Mouse (Mus musculus): ENCODE data around the gene Scfd2. TPM values are rescaled to one million over a fixed set of nuclear protein-coding genes. Genes with fewer than 3 reads are reported as not detected.

The Scfd2 gene
- polyA plus RNA-seq, 1 experiment from 2014 or later, result 20.6 TPM

DNA sequence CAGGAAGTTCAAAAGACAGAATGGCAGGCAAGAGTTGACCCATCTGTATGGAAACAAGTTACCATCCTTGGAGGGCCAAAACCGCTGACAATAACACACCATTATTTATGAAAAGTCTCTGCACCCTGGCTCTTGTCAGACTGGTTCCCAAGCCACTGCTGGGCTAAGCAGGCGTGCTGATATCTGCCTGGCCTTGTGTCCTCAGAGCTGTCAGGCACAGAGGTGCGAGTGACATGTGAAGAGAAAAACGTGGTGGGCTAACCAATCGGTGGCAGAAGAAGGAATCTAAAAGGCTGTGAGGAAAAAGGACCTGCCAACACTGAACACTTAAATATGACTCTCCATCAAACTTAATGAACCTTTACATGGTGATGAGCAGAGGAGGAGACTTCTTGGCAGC, 170.0 kb downstream of the Scfd2 start:
- 72% methylated on average over 5 of the region's 5 CpGs for WGBS
- ATAC-seq (ENCODE audit: low FRiP score), result no peak
- H3K4me3 ChIP-seq (replicated peaks), result no peak overlapping the region

DNA sequence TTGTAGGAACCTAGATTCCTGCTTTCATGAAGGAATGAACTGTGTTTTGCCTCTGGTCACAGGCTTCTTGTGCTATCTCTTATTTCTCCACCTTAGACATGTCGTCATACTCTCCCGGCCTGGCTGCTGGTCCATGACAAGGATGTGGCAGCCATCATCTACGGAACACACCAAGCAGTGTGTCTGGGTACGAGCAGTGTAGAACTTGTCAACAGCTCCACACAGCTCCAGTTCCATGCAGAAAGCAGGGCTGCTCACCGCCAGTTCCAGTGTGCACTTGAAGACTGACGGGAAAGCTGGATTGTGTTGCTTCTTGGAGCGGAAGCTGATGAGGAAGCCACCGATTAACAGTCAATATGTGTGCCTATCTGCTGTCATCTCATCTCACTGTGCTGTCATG, 173.5 kb downstream of the Scfd2 start:
- no peak overlapping the region for H3K9ac ChIP-seq (replicated peaks)
- no peak for ATAC-seq (ENCODE audit: low FRiP score)
- no peaks in the 10 kb centered on the region for H3K36me3 ChIP-seq
- 94% methylated on average over 8 of the region's 8 CpGs for WGBS
- H3K4me3 ChIP-seq (replicated peaks), result no peak overlapping the region
- no peak overlapping the region for H3K27ac ChIP-seq (replicated peaks)
- no peaks in the 10 kb centered on the region for H3K9me3 ChIP-seq (replicated peaks)
- no peaks in the 10 kb centered on the region for H3K4me1 ChIP-seq
- H3K27me3 ChIP-seq (replicated peaks), result no peaks in the 10 kb centered on the region
- no peak overlapping the region for H3K4me2 ChIP-seq

More for the DNA sequence above, 170.0 kb downstream of the Scfd2 start:
- H3K9me3 ChIP-seq (replicated peaks), result no peaks in the 10 kb centered on the region
- no peak overlapping the region for H3K27ac ChIP-seq (replicated peaks)
- no peaks in the 10 kb centered on the region for H3K27me3 ChIP-seq (replicated peaks)
- no peak overlapping the region for H3K4me2 ChIP-seq
- H3K36me3 ChIP-seq, result no peaks in the 10 kb centered on the region
- H3K9ac ChIP-seq (replicated peaks), result no peak overlapping the region
- H3K4me1 ChIP-seq, result peaks cover 14% of the 10 kb centered on the region

- no peak for ATAC-seq (ENCODE audit: low FRiP score)
- no peak overlapping the region for H3K9ac ChIP-seq (replicated peaks)
- H3K4me1 ChIP-seq, result no peaks in the 10 kb centered on the region
- no peaks in the 10 kb centered on the region for H3K9me3 ChIP-seq (replicated peaks)
- H3K4me2 ChIP-seq, result no peak overlapping the region
- H3K27ac ChIP-seq (replicated peaks), result no peak overlapping the region
- no peaks in the 10 kb centered on the region for H3K36me3 ChIP-seq
- H3K27me3 ChIP-seq (replicated peaks), result no peaks in the 10 kb centered on the region
- no peak overlapping the region for H3K4me3 ChIP-seq (replicated peaks)
- WGBS, result 74% methylated on average over 2 of the region's 2 CpGs
Observed at GRCm38 (mm10) chr5:74355416-74356177, 176.0 kb downstream of the Scfd2 start.

DNA sequence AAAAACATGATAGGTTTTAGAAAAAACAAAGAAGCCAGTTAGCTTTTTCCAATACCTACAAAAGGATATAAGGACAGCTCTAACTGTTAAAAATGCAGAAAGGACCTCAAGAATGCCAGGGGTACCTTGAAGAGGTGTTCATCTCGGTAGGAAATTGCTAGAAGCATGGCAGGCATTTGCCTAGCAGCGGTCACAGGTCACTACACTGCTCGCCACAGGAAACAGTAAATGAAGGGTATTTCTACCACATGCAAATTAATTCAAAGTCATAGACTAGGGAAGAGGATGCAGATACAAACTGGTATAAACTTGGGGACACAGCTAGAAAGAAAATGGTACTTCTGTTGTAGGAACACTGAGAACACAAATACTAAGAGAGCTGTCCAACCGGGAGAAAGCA, 180.7 kb downstream of the Scfd2 start:
- H3K4me1 ChIP-seq, result peaks cover 10% of the 10 kb centered on the region; the same call in 1 of the 2 replicates
- no peak overlapping the region for H3K4me2 ChIP-seq
- H3K27ac ChIP-seq (replicated peaks), result no peak overlapping the region
- ATAC-seq (ENCODE audit: low FRiP score), result no peak
- no peak overlapping the region for H3K9ac ChIP-seq (replicated peaks)
- 85% methylated on average over 4 of the region's 4 CpGs for WGBS
- H3K9me3 ChIP-seq (replicated peaks), result no peaks in the 10 kb centered on the region
- no peaks in the 10 kb centered on the region for H3K27me3 ChIP-seq (replicated peaks)
- H3K4me3 ChIP-seq (replicated peaks), result no peak overlapping the region
- H3K36me3 ChIP-seq, result no peaks in the 10 kb centered on the region

DNA sequence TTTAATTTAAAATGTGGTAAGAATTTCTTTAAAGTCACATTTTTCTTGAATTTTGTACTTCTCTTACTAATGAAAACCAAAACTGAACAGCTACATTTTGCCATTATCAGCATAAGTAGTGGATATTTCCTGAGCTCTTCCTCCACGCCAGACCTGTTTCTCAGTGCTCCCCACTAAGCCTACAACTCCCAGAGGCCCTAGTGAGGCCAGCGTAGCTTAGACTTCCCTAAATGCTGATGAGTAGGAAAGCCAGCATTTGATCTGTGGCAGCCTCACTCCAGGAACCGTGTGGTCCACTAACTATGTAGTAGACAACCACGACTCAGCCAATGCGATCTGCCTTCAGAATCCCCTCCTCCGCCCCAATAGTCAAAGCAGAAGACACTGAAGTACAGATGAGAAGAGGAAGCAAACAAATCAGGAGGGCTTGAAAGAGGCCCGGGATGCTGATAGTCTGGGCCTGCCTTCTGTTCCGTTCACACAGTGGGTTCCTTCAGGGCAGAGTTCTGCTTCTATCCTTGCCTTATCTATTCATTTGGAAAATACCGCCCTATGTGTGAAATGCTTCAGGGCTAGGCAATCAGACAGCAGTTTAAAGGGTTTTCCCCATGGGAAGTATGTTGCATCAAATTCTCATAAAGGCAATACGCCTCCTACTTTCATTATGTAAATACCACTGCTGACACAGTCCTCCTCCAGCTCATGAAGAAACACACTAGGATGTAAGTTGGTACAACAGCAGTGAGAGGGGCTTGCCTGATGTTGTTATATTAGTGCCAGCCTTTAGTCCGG, 183.3 kb downstream of the Scfd2 start:
- ATAC-seq (ENCODE audit: low FRiP score), result no peak
- Histone ChIP-seq H3K9ac (replicated peaks) (no peak overlapping the region), H3K4me3 (replicated peaks) (no peak overlapping the region), H3K27ac (replicated peaks) (no peak overlapping the region), H3K4me2 (no peak overlapping the region), H3K9me3 (replicated peaks) (no peaks in the 10 kb centered on the region), H3K4me1 (peaks cover 10% of the 10 kb centered on the region; the same call in 1 of the 2 replicates), H3K36me3 (no peaks in the 10 kb centered on the region), H3K27me3 (replicated peaks) (no peaks in the 10 kb centered on the region)
- WGBS, result 60% methylated on average over 11 of the region's 11 CpGs

- Histone ChIP-seq H3K36me3 (no peaks in the 10 kb centered on the region), H3K9me3 (replicated peaks) (no peaks in the 10 kb centered on the region), H3K27me3 (replicated peaks) (0 out of 2 replicates have a peak, but pooled peaks cover under 1% of the 10 kb centered on the region), H3K4me2 (no peak overlapping the region), H3K4me3 (replicated peaks) (no peak overlapping the region), H3K27ac (replicated peaks) (no peak overlapping the region), H3K4me1 (peaks cover under 1% of the 10 kb centered on the region; the same call in 1 of the 2 replicates), H3K9ac (replicated peaks) (no peak overlapping the region)
- WGBS, result 74% methylated on average over 2 of the region's 2 CpGs
- no peak for ATAC-seq (ENCODE audit: low FRiP score)
Observed at GRCm38 (mm10) chr5:74343045-74343444, 188.5 kb downstream of the Scfd2 start.

DNA sequence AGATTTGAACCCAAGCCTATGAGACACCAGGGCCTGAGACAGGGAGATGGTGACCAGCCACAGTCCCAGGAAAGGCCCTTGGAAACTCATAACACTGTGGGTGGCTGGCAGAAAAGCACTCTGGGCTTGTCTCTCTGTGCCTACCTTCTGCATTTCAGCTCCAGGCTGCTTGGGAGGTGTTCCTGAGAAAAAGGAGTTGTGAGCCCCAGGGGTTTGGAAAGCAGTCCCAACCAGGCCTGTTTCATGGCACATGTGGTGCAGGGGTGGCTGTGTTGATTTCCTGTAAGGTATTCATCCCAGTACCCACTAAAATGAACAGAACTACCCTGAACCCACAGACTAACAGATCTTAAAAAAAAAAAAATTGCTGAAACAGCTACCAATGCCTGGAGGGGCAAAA, 189.0 kb downstream of the Scfd2 start:
- H3K36me3 ChIP-seq, result no peaks in the 10 kb centered on the region
- H3K27me3 ChIP-seq (replicated peaks), result 0 out of 2 replicates have a peak, but pooled peaks cover 3% of the 10 kb centered on the region
- H3K9me3 ChIP-seq (replicated peaks), result no peaks in the 10 kb centered on the region
- peaks cover 4% of the 10 kb centered on the region; the same call in 1 of the 2 replicates for H3K4me1 ChIP-seq
- no peak for ATAC-seq (ENCODE audit: low FRiP score)
- no peak overlapping the region for H3K4me2 ChIP-seq
- no peak overlapping the region for H3K27ac ChIP-seq (replicated peaks)
- no peak overlapping the region for H3K9ac ChIP-seq (replicated peaks)
- H3K4me3 ChIP-seq (replicated peaks), result no peak overlapping the region

DNA sequence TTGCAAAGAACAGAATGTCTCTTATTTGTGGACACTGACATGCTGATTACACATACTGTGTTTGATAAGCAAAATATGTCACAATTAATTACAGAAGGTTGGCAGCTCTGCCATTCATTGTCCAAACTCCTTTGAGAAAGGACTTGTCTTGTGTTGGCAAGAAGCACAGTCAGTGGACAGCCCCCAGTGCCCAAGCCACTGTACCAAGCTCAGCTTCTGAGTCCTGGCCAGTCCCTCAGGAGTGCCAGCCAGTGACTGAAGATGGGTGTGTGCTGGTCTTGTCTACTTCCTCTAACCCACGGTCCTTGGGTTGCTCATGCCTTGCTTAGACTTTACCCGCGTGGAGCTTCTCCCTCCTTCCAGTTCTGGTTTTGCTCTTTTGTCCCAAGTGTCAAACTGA, 194.1 kb downstream of the Scfd2 start:
- H3K36me3 ChIP-seq, result no peaks in the 10 kb centered on the region
- ATAC-seq (ENCODE audit: low FRiP score), result no peak
- no peak overlapping the region for H3K4me3 ChIP-seq (replicated peaks)
- H3K4me2 ChIP-seq, result no peak overlapping the region
- peaks cover 15% of the 10 kb centered on the region for H3K4me1 ChIP-seq
- WGBS, result 92% methylated on average over 3 of the region's 3 CpGs
- no peak overlapping the region for H3K9ac ChIP-seq (replicated peaks)
- H3K27ac ChIP-seq (replicated peaks), result no peak overlapping the region
- H3K9me3 ChIP-seq (replicated peaks), result no peaks in the 10 kb centered on the region
- 0 out of 2 replicates have a peak, but pooled peaks cover 3% of the 10 kb centered on the region for H3K27me3 ChIP-seq (replicated peaks)

DNA sequence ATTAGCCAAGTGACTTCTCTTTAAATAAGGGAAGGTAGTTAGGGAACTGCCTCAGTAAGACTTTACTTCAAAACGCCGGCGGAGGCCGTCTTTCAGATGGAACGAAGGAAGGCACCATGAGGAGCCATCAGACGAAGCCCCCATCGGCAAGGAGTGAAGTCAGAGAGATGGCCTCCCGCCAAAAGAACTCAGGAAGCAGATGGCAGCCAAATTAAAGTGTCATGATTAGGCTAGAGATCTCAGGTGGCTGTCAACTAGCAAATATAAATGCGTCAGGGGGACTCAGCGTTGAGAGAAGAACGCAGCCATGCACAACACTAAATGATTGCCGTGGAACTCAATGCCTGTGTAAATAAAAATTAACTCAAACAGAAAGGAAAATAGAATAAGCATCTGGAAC, 194.8 kb downstream of the Scfd2 start:
- H3K4me2 ChIP-seq, result no peak overlapping the region
- no peak overlapping the region for H3K4me3 ChIP-seq (replicated peaks)
- H3K36me3 ChIP-seq, result no peaks in the 10 kb centered on the region
- H3K4me1 ChIP-seq, result peaks cover 15% of the 10 kb centered on the region
- WGBS, result 36% methylated on average over 12 of the region's 12 CpGs
- ATAC-seq (ENCODE audit: low FRiP score), result peak; percentile 55; the same call in 1 of the 2 replicates
- H3K27ac ChIP-seq (replicated peaks), result no peak overlapping the region
- H3K9me3 ChIP-seq (replicated peaks), result no peaks in the 10 kb centered on the region
- H3K27me3 ChIP-seq (replicated peaks), result 0 out of 2 replicates have a peak, but pooled peaks cover 3% of the 10 kb centered on the region
- no peak overlapping the region for H3K9ac ChIP-seq (replicated peaks)

- no peak overlapping the region for H3K9ac ChIP-seq (replicated peaks)
- H3K4me1 ChIP-seq, result peaks cover 15% of the 10 kb centered on the region
- H3K9me3 ChIP-seq (replicated peaks), result no peaks in the 10 kb centered on the region
- no peak overlapping the region for H3K27ac ChIP-seq (replicated peaks)
- H3K27me3 ChIP-seq (replicated peaks), result 0 out of 2 replicates have a peak, but pooled peaks cover 3% of the 10 kb centered on the region
- no peak overlapping the region for H3K4me2 ChIP-seq
- no peaks in the 10 kb centered on the region for H3K36me3 ChIP-seq
- ATAC-seq (ENCODE audit: low FRiP score), result no peak
- 80% methylated on average over 3 of the region's 3 CpGs for WGBS
- H3K4me3 ChIP-seq (replicated peaks), result no peak overlapping the region
Observed at GRCm38 (mm10) chr5:74333258-74333657, 198.3 kb downstream of the Scfd2 start.

- ATAC-seq (ENCODE audit: low FRiP score), result no peak
- H3K4me2 ChIP-seq, result no peak overlapping the region
- H3K4me3 ChIP-seq (replicated peaks), result no peak overlapping the region
- no peak overlapping the region for H3K27ac ChIP-seq (replicated peaks)
- no peak overlapping the region for H3K9ac ChIP-seq (replicated peaks)
- H3K27me3 ChIP-seq (replicated peaks), result no peaks in the 10 kb centered on the region; the same call in 1 of the 2 replicates
- no peaks in the 10 kb centered on the region for H3K9me3 ChIP-seq (replicated peaks)
- H3K4me1 ChIP-seq, result no peaks in the 10 kb centered on the region
- 95% methylated on average over 6 of the region's 6 CpGs for WGBS
- H3K36me3 ChIP-seq, result no peaks in the 10 kb centered on the region
Observed at GRCm38 (mm10) chr5:74326228-74326627, 205.3 kb downstream of the Scfd2 start.
